Mouse (Mus musculus) CH12.LX (cell line): ENCODE measurements around the gene Abca7.
"Not testable (repeated sequence)": the region's sequence is repeated elsewhere in the genome, so short reads cannot be mapped to it uniquely, and the experiment has no call there.

Source experiments
- CTCF ChIP-seq, 2 experiments: IDR thresholded peaks in 1 of 2; conservative IDR thresholded peaks in 1 of 2; 2 replicates each; pipeline ENCODE4 v1.5.1; 2011 to 2012; ENCODE audit warnings: low read depth in 2 of 2, low read length in 2 of 2, improper control_type of control experiment in 1 of 2, inconsistent platforms in 1 of 2, mild to moderate bottlenecking in 1 of 2, moderate library complexity in 1 of 2
- ELF1 ChIP-seq: IDR thresholded peaks from 2 replicates; pipeline ENCODE4 v1.6.1; 2014; ENCODE audit warnings: low read depth, mild to moderate bottlenecking, inconsistent platforms, low read length, improper control_type of control experiment
- ETS1 ChIP-seq: conservative IDR thresholded peaks from 2 replicates; pipeline ENCODE4 v1.6.1; 2012; ENCODE audit warnings: low read depth, mild to moderate bottlenecking, inconsistent platforms, low read length, improper control_type of control experiment, moderate library complexity
- GABPA ChIP-seq: IDR thresholded peaks from 2 replicates; pipeline ENCODE4 v1.6.1; 2012; ENCODE audit warnings: low read depth, low read length, improper control_type of control experiment, inconsistent platforms; ENCODE audit not compliant: insufficient replicate concordance
- KAT2A ChIP-seq: IDR thresholded peaks from 2 replicates; pipeline ENCODE4 v1.6.1; 2012; ENCODE audit warnings: low read length, improper control_type of control experiment, inconsistent platforms; ENCODE audit not compliant: insufficient replicate concordance
- MEF2A ChIP-seq: IDR thresholded peaks from 2 replicates; pipeline ENCODE4 v1.6.1; 2014; ENCODE audit warnings: low read depth, mild to moderate bottlenecking, inconsistent platforms, low read length, improper control_type of control experiment, borderline replicate concordance
- POLR2A ChIP-seq: IDR thresholded peaks from 2 replicates; pipeline ENCODE4 v1.6.1; 2011; ENCODE audit warnings: low read depth, mild to moderate bottlenecking, improper control_type of control experiment, low read length
- ZC3H11A ChIP-seq: IDR thresholded peaks from 2 replicates; pipeline ENCODE4 v1.6.1; 2012; ENCODE audit warnings: low read depth, mild to moderate bottlenecking, inconsistent platforms, low read length, improper control_type of control experiment

DNA sequence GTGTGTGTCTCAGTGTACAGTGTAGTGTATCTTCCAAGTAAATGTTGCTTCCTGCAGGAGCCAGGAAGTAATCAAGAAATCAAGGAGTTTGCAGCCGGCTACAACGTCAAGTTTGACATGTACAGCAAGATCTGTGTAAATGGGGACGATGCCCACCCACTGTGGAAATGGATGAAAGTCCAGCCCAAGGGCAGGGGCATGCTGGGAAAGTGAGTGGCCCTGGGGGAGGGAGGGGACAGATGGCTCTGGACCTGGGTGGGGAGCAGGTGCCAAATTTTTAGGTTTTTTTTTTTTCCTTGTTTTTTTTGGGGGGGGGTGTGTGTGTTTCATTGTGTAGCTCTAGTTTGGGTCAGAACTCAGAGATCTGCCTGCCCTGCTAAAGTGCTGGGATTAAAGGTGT is 58.6 kb downstream of the Abca7 start:
- TF ChIP-seq CTCF (conservative IDR thresholded peaks at IDR 0.05 in 1 of 2, IDR thresholded peaks at IDR 0.05 in 1 of 2; ENCODE audit: low read depth in 2 of 2, low read length in 2 of 2); ELF1; POLR2A; MEF2A; ETS1; ZC3H11A; KAT2A; GABPA: not testable (repeated sequence)
